Mouse (Mus musculus): ENCODE measurements around the gene Cd180.

Gene Cd180

GRCm38 (mm10) chr13:102744481-102745269 is 51.3 kb downstream of the Cd180 start:
- DNase-seq (ENCODE audit: low read depth, low spot score) = peak; percentile 80
- Histone ChIP-seq H3K36me3 (ENCODE audit: control insufficient read depth, insufficient read depth, low read length, poor library complexity, severe bottlenecking) (peaks cover 4% of the 10 kb centered on the region), H3K27me3 (ENCODE audit: control insufficient read depth, insufficient read depth, low read length, poor library complexity, severe bottlenecking) (no peaks in the 10 kb centered on the region)

- no peak for DNase-seq (ENCODE audit: low read depth, low spot score)
- H3K27me3 ChIP-seq (ENCODE audit: control insufficient read depth, insufficient read depth, low read length, poor library complexity, severe bottlenecking) = no peaks in the 10 kb centered on the region
- peaks cover 5% of the 10 kb centered on the region for H3K36me3 ChIP-seq (ENCODE audit: control insufficient read depth, insufficient read depth, low read length, poor library complexity, severe bottlenecking)
These were observed 51.9 kb downstream of the Cd180 start for GRCm38 (mm10) chr13:102745270-102745600.

GRCm38 (mm10) chr13:102745626-102746342 is 52.4 kb downstream of the Cd180 start:
- Histone ChIP-seq H3K36me3 (ENCODE audit: control insufficient read depth, insufficient read depth, low read length, poor library complexity, severe bottlenecking) (peaks cover 7% of the 10 kb centered on the region), H3K27me3 (ENCODE audit: control insufficient read depth, insufficient read depth, low read length, poor library complexity, severe bottlenecking) (no peaks in the 10 kb centered on the region)
- DNase-seq (ENCODE audit: low read depth, low spot score) = no peak

GRCm38 (mm10) chr13:102746803-102747561 is 53.6 kb downstream of the Cd180 start:
- DNase-seq (ENCODE audit: low read depth, low spot score) = no peak
- Histone ChIP-seq H3K27me3 (ENCODE audit: control insufficient read depth, insufficient read depth, low read length, poor library complexity, severe bottlenecking) (no peaks in the 10 kb centered on the region), H3K36me3 (ENCODE audit: control insufficient read depth, insufficient read depth, low read length, poor library complexity, severe bottlenecking) (peaks cover 7% of the 10 kb centered on the region)

DNA sequence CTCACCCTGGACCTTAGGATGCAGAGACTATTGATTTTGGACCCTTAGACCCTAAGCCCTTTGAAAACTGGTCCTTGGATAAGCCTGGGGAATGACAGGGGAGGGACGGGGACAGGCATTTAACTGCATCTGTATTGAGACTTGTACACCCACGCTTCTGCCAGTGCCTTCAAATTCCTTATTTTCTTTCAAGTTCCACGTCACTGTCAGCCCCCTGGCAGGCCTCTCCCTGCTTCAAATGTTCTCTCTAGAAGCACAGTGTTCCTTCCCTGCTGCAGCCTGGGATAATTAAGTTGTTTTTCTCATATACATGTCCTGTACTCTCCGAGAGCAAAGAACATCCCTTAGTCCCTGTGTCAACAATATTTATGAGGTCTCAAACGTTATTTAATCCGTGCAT is 55.8 kb downstream of the Cd180 start:
- peaks cover 7% of the 10 kb centered on the region for H3K36me3 ChIP-seq (ENCODE audit: control insufficient read depth, insufficient read depth, low read length, poor library complexity, severe bottlenecking)
- H3K27me3 ChIP-seq (ENCODE audit: control insufficient read depth, insufficient read depth, low read length, poor library complexity, severe bottlenecking) = no peaks in the 10 kb centered on the region
- DNase-seq (ENCODE audit: low read depth, low spot score) = no peak

DNA sequence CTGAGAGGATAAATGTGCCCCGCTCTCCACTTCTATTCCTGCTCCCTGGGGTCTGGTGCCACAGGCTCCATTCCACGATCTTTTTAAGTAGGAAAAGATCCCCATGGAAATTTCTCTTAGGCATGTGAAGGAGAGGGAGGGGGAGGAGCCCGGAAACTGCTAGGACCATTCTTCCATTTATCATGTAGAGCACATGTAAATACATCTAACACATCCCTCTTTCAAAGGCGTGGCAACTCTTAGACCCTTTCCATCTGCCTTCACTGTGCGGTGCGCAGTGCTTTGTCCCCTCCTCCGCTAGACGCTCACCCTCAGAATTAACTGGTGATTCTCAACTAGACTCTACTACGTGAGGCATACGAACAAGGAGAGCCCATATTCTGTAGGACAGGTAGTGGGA is 56.5 kb downstream of the Cd180 start:
- no peak for DNase-seq (ENCODE audit: low read depth, low spot score)
- Histone ChIP-seq H3K36me3 (ENCODE audit: control insufficient read depth, insufficient read depth, low read length, poor library complexity, severe bottlenecking) (peaks cover 7% of the 10 kb centered on the region), H3K27me3 (ENCODE audit: control insufficient read depth, insufficient read depth, low read length, poor library complexity, severe bottlenecking) (no peaks in the 10 kb centered on the region)

DNA sequence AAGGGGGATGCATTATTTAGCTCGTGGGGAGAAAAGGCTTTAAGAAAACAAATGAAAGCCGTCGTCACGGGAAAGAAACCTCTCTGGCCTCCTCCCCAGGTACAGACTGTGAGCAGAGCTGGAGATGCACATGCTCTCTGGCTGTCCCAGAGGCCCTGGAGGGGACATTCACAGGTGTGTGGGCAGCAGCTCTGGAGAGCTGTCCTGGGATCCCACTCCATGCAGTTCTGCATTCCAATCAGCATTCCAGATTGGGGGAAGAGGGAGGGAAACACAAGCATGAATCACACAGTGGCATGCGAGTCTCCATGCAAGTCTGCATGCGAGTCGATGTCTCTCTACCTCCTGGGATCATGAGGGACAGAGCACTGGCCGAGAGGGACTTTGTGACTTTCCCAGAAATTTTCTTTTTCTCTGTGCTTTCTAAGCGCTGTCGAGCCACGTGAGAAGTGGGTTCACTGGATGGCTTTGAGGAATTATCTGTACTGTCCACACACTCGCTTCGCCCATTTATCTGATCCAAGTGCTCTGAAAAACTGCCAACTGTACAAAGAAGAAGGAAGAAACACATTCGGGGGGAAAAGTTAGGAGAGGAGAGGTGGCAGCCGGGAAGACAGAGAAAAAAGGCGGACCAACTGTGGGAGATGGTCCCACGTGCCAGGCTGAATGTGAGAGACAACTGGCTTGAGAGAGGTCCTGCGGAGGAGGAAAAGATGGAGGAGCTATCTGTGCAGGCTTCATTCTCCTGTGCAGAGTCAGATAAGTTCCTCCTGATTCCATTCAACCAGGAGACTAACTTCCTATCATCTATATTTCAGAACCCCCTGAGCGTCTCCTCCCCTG is 60.6 kb downstream of the Cd180 start:
- no peak for DNase-seq (ENCODE audit: low read depth, low spot score)
- Histone ChIP-seq H3K36me3 (ENCODE audit: control insufficient read depth, insufficient read depth, low read length, poor library complexity, severe bottlenecking) (peaks cover 11% of the 10 kb centered on the region), H3K27me3 (ENCODE audit: control insufficient read depth, insufficient read depth, low read length, poor library complexity, severe bottlenecking) (no peaks in the 10 kb centered on the region)

DNA sequence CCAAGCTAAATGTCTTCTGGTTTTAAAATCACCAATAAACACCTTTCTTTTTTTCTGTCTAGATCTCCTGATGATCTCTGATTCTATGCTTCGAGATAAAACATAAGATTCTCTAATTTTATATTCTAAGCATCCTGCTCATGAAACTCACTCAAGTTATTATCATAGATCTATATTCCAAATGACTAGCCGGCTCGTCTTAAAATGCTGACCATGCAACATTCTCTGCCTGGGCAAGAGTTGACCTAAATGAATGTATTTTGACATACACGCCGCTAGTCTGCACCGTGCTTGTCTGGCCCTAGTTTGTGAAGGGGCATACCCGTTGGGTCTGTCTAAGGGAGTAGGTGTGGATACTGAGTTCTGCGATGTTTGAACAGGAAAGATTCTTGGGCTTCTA is 61.8 kb downstream of the Cd180 start:
- Histone ChIP-seq H3K36me3 (ENCODE audit: control insufficient read depth, insufficient read depth, low read length, poor library complexity, severe bottlenecking) (peaks cover 8% of the 10 kb centered on the region), H3K27me3 (ENCODE audit: control insufficient read depth, insufficient read depth, low read length, poor library complexity, severe bottlenecking) (no peaks in the 10 kb centered on the region)
- no peak for DNase-seq (ENCODE audit: low read depth, low spot score)

DNA sequence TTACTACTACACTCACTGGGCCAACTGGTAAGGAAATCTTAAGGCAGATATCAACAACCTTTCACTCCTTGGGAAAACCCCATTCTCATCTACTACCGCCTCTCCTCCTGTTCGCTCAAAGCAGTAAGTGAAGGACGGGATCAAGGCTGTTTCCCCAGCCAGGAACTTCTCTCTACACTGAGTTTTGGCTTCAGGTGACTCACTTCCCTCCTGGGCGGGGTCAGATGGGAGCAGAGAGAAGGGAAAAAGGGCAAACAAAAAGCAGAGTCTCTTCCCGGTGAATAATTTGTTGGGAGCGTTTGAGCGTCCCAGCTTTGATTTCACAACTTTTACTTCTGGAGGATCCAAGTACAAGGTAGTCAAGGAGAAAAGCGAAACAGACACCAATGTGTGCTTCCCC is 62.7 kb downstream of the Cd180 start:
- H3K27me3 ChIP-seq (ENCODE audit: control insufficient read depth, insufficient read depth, low read length, poor library complexity, severe bottlenecking) = no peaks in the 10 kb centered on the region
- DNase-seq (ENCODE audit: low read depth, low spot score) = no peak
- H3K36me3 ChIP-seq (ENCODE audit: control insufficient read depth, insufficient read depth, low read length, poor library complexity, severe bottlenecking) = peaks cover 7% of the 10 kb centered on the region

- Histone ChIP-seq H3K36me3 (ENCODE audit: control insufficient read depth, insufficient read depth, low read length, poor library complexity, severe bottlenecking) (peaks cover 10% of the 10 kb centered on the region), H3K27me3 (ENCODE audit: control insufficient read depth, insufficient read depth, low read length, poor library complexity, severe bottlenecking) (no peaks in the 10 kb centered on the region)
- DNase-seq (ENCODE audit: low read depth, low spot score) = no peak
These were observed 64.7 kb downstream of the Cd180 start for GRCm38 (mm10) chr13:102758021-102758420.

DNA sequence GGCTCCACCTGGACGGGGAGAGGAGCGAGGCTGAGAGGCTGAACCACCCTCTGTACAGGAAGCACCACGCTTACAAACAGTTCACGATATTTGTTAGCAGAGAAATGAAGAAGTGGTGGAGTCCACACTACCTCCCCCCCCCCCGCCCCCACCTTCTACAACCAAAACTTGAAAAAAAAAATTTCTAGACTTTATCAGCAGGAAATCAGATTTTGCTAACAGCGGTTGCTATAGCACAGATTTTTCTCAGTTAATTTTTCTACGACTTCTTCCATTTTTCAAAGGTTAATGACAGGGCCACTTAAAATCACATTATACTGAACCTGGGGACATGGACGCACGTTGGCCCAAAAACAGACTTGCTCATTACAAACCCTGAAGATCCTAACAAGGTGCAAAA is 68.1 kb downstream of the Cd180 start:
- Histone ChIP-seq H3K36me3 (ENCODE audit: control insufficient read depth, insufficient read depth, low read length, poor library complexity, severe bottlenecking) (peaks cover 10% of the 10 kb centered on the region), H3K27me3 (ENCODE audit: control insufficient read depth, insufficient read depth, low read length, poor library complexity, severe bottlenecking) (no peaks in the 10 kb centered on the region)
- DNase-seq (ENCODE audit: low read depth, low spot score) = peak; percentile 24

- Histone ChIP-seq H3K36me3 (ENCODE audit: control insufficient read depth, insufficient read depth, low read length, poor library complexity, severe bottlenecking) (peaks cover 11% of the 10 kb centered on the region), H3K27me3 (ENCODE audit: control insufficient read depth, insufficient read depth, low read length, poor library complexity, severe bottlenecking) (no peaks in the 10 kb centered on the region)
- DNase-seq (ENCODE audit: low read depth, low spot score) = no peak
These were observed 68.8 kb downstream of the Cd180 start for GRCm38 (mm10) chr13:102762203-102762602.

DNA sequence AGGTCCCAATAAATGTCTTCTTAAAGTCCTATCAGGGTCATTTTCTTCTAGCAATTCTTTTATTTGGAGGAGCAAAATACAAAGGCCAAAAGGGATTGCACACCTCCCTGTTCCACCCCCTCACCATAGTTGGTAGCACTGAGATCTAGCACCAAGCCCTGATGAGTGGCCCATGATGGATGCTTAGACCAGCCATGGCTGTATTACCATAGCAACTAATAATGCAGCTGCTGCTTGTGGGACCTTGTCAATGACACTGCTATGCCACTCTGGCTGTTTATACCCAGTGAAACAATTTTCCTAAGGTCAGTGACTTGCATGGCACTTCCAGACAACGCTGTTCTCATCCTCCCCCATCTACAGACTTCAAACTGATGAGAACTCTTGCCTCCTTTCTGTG is 70.9 kb downstream of the Cd180 start:
- H3K36me3 ChIP-seq (ENCODE audit: control insufficient read depth, insufficient read depth, low read length, poor library complexity, severe bottlenecking) = peaks cover 11% of the 10 kb centered on the region
- DNase-seq (ENCODE audit: low read depth, low spot score) = no peak
- H3K27me3 ChIP-seq (ENCODE audit: control insufficient read depth, insufficient read depth, low read length, poor library complexity, severe bottlenecking) = no peaks in the 10 kb centered on the region

- Histone ChIP-seq H3K36me3 (ENCODE audit: control insufficient read depth, insufficient read depth, low read length, poor library complexity, severe bottlenecking) (peaks cover 11% of the 10 kb centered on the region), H3K27me3 (ENCODE audit: control insufficient read depth, insufficient read depth, low read length, poor library complexity, severe bottlenecking) (no peaks in the 10 kb centered on the region)
- DNase-seq (ENCODE audit: low read depth, low spot score) = no peak
These were observed 71.9 kb downstream of the Cd180 start for GRCm38 (mm10) chr13:102765216-102765615.

All from splenic B cell, adult 2 months (primary cell).